13 mouse cellular contexts compared by ENCODE assay signal in genomic region chr5:35198468-35198867, GRCm38 (mm10).
DNase-seq lines count a peak whose midpoint lies in the region; ATAC-seq and TF ChIP-seq lines count a peak whose summit lies in the region.
"Had no signal": no experiment of that assay in that cellular context is flagged by ENCODE, and none has a peak within 500 bp of the region (broad histone marks: within the 10 kb centered on the region; RNA-seq: fewer than 3 reads in every experiment).

No protein-coding gene starts in this region.

- no peak overlapping the region for H3K9ac ChIP-seq in hindbrain, postnatal 0 days (replicated peaks; ENCODE audit: low read length)
- H3K9ac ChIP-seq in hindbrain, embryonic 16.5 days (ENCODE audit: low read depth, low read length): no peak overlapping the region
- H3K9ac ChIP-seq: embryonic facial prominence, embryonic 12.5 days; limb, embryonic 15.5 days had no signal

- no peak overlapping the region for H3K4me3 ChIP-seq in hindbrain, postnatal 0 days (ENCODE audit: low read length)
- no peak overlapping the region for H3K4me3 ChIP-seq in hindbrain, embryonic 16.5 days (ENCODE audit: low read length)
- H3K4me3 ChIP-seq: embryonic facial prominence, embryonic 12.5 days; layer of hippocampus, adult 2 months; left cerebral cortex, adult 2 months; limb, embryonic 15.5 days had no signal

- no peaks in the 10 kb centered on the region for H3K36me3 ChIP-seq in hindbrain, postnatal 0 days (ENCODE audit: insufficient read depth, low read length)
- H3K36me3 ChIP-seq in hindbrain, embryonic 16.5 days (ENCODE audit: control insufficient read depth, insufficient read depth, low read length): no peaks in the 10 kb centered on the region
- H3K36me3 ChIP-seq: embryonic facial prominence, embryonic 12.5 days; limb, embryonic 15.5 days had no signal

- H3K27ac ChIP-seq in hindbrain, postnatal 0 days: no peak overlapping the region
- H3K27ac ChIP-seq in hindbrain, embryonic 16.5 days (ENCODE audit: low read depth, low read length): no peak overlapping the region
- H3K27ac ChIP-seq: embryonic facial prominence, embryonic 12.5 days; layer of hippocampus, adult 2 months; left cerebral cortex, adult 2 months; limb, embryonic 15.5 days had no signal

- TF ChIP-seq CTCF in hindbrain, postnatal 0 days (IDR thresholded peaks at IDR 0.05; ENCODE audit: low read depth): no peak

- 0 out of 2 replicates have a peak, but pooled peaks cover 3% of the 10 kb centered on the region for H3K4me1 ChIP-seq in hindbrain, postnatal 0 days (ENCODE audit: insufficient read depth, low read length)
- H3K4me1 ChIP-seq in hindbrain, embryonic 16.5 days (ENCODE audit: control insufficient read depth, insufficient read depth, low read depth, low read length): no peaks in the 10 kb centered on the region

- H3K27me3 ChIP-seq in hindbrain, postnatal 0 days (ENCODE audit: insufficient read depth, low read length): no peaks in the 10 kb centered on the region
- no peaks in the 10 kb centered on the region for H3K27me3 ChIP-seq in hindbrain, embryonic 16.5 days (replicated peaks; ENCODE audit: control insufficient read depth, insufficient read depth, low read length)
- H3K27me3 ChIP-seq: embryonic facial prominence, embryonic 12.5 days; limb, embryonic 15.5 days had no signal

- 36% methylated on average over 5 of the region's 5 CpGs for WGBS in hindbrain, postnatal 0 days
- 48% methylated on average over 5 of the region's 5 CpGs for WGBS in hindbrain, embryonic 16.5 days

- no peak overlapping the region for H3K4me2 ChIP-seq in hindbrain, postnatal 0 days (ENCODE audit: low read depth, low read length)
- H3K4me2 ChIP-seq in hindbrain, embryonic 16.5 days (ENCODE audit: low read length): no peak overlapping the region
- H3K4me2 ChIP-seq: embryonic facial prominence, embryonic 12.5 days; limb, embryonic 15.5 days had no signal

- ATAC-seq in hindbrain, postnatal 0 days: no peak
- ATAC-seq in hindbrain, embryonic 16.5 days: no peak
- ATAC-seq: intestine, postnatal 0 days had no signal

- no peaks in the 10 kb centered on the region for H3K9me3 ChIP-seq in hindbrain, postnatal 0 days (ENCODE audit: low read length)
- no peaks in the 10 kb centered on the region for H3K9me3 ChIP-seq in hindbrain, embryonic 16.5 days (ENCODE audit: control insufficient read depth, low read length)
- H3K9me3 ChIP-seq: embryonic facial prominence, embryonic 12.5 days; limb, embryonic 15.5 days had no signal

- DNase-seq in hindbrain, postnatal 0 days (ENCODE audit: low spot score): peak; percentile 32
- DNase-seq in adipocyte (ENCODE audit: low spot score): peak; percentile 68
- DNase-seq in adrenal gland, postnatal 14 days: peak; percentile 58
- peak; percentile 77 for DNase-seq in cerebellum, adult 9-11 months
- DNase-seq in right cerebral cortex, postnatal 25 days: no peak
- DNase-seq in thymus, postnatal 4 days: no peak
- DNase-seq: lung, adult 2 months had no signal

Comparison
In these comparisons a context has a peak if more than half of its experiments do, and no peak if none do; other contexts are left out.
1. DNase-seq: peak in hindbrain, postnatal 0 days (single experiment), adipocyte (single experiment), adrenal gland, postnatal 14 days (single experiment) and cerebellum, adult 9-11 months (single experiment); none in right cerebral cortex, postnatal 25 days (single experiment) and thymus, postnatal 4 days (single experiment).